Mouse (Mus musculus) MEL (cell line): Measurements from ENCODE around the gene Nfkbie. TPM values are rescaled to one million over a fixed set of nuclear protein-coding genes. Genes with fewer than 3 reads are reported as not detected.
A peak's percentile ranks its signal among the peaks of the same experiment; 100 is the strongest.

ENCODE experiments used
- DNase-seq: peaks from one replicate; pipeline ENCODE4 v3.0.0; 2011; ENCODE audit warnings: low read depth, low spot score
- H3K27ac ChIP-seq: 2 replicates; pipeline ENCODE4 v1.5.1; 2012; ENCODE audit warnings: low read depth, mild to moderate bottlenecking, control low read depth, low read length, moderate library complexity; ENCODE audit not compliant: control insufficient read depth
- H3K27me3 ChIP-seq, 2 experiments: fragments of 150-350 bp in 1 of 2; sonication (generic) in 1 of 2; 2 replicates each; pipeline ENCODE4 v1.6.1; 2012; ENCODE audit warnings: low read length in 2 of 2, mild to moderate bottlenecking in 2 of 2, improper control_type of control experiment in 1 of 2, moderate library complexity in 1 of 2; ENCODE audit not compliant: insufficient read depth in 2 of 2, control insufficient read depth in 1 of 2
- H3K36me3 ChIP-seq, 2 experiments: 2 replicates each; pipeline ENCODE4 v1.6.1; 2012 to 2014; ENCODE audit warnings: low read length in 2 of 2, improper control_type of control experiment in 1 of 2, inconsistent platforms in 1 of 2, mild to moderate bottlenecking in 1 of 2; ENCODE audit not compliant: insufficient read depth in 2 of 2, control insufficient read depth in 1 of 2
- H3K4me1 ChIP-seq, 2 experiments: fragments of 150-350 bp in 1 of 2; sonication (generic) in 1 of 2; 2 replicates each; pipeline ENCODE4 v1.6.1; 2012; ENCODE audit warnings: low read length in 2 of 2, improper control_type of control experiment in 1 of 2, mild to moderate bottlenecking in 1 of 2; ENCODE audit not compliant: insufficient read depth in 2 of 2, control insufficient read depth in 1 of 2
- H3K4me3 ChIP-seq, 2 experiments: fragments of 150-350 bp in 1 of 2; sonication (generic) in 1 of 2; 2 replicates each; pipeline ENCODE4 v1.5.1; 2012; ENCODE audit warnings: low read depth in 2 of 2, low read length in 2 of 2, mild to moderate bottlenecking in 2 of 2, moderate library complexity in 2 of 2, control low read depth in 1 of 2, improper control_type of control experiment in 1 of 2; ENCODE audit not compliant: control insufficient read depth in 1 of 2, insufficient read depth in 1 of 2
- H3K79me2 ChIP-seq: 2 replicates; pipeline ENCODE4 v1.6.1; 2012; ENCODE audit warnings: mild to moderate bottlenecking, low read length, moderate library complexity; ENCODE audit not compliant: control insufficient read depth, poor library complexity, insufficient read depth
- H3K9ac ChIP-seq: 2 replicates; pipeline ENCODE4 v1.6.1; 2012; ENCODE audit warnings: low read depth, mild to moderate bottlenecking, control low read depth, low read length, moderate library complexity; ENCODE audit not compliant: control insufficient read depth, poor library complexity, severe bottlenecking
- H3K9me3 ChIP-seq: fragments of 150-350 bp; sonication (generic); replicated peaks from 2 replicates; pipeline ENCODE4 v1.6.1; 2012; ENCODE audit warnings: mild to moderate bottlenecking, low read length, improper control_type of control experiment, moderate library complexity; ENCODE audit not compliant: insufficient read depth
- BHLHE40 ChIP-seq: IDR thresholded peaks from 2 replicates; pipeline ENCODE4 v1.6.1; 2012; ENCODE audit warnings: low read depth, mild to moderate bottlenecking, inconsistent platforms, low read length, improper control_type of control experiment, borderline replicate concordance
- EP300 ChIP-seq, 2 experiments: IDR thresholded peaks; 2 replicates each; pipeline ENCODE4 v1.6.1; 2011; ENCODE audit warnings: improper control_type of control experiment in 2 of 2, low read length in 2 of 2, low read depth in 1 of 2, mild to moderate bottlenecking in 1 of 2
- HCFC1 ChIP-seq: IDR thresholded peaks from 2 replicates; pipeline ENCODE4 v1.6.1; 2012; ENCODE audit warnings: low read depth, mild to moderate bottlenecking, inconsistent platforms, low read length, improper control_type of control experiment, moderate library complexity
- MAX ChIP-seq: IDR thresholded peaks from 2 replicates; pipeline ENCODE4 v1.6.1; 2011; ENCODE audit warnings: low read length, improper control_type of control experiment
- MAZ ChIP-seq: IDR thresholded peaks from 2 replicates; pipeline ENCODE4 v1.6.1; 2012; ENCODE audit warnings: low read depth, mild to moderate bottlenecking, inconsistent platforms, low read length, improper control_type of control experiment
- MEF2A ChIP-seq: IDR thresholded peaks from 2 replicates; pipeline ENCODE4 v1.6.1; 2014; ENCODE audit warnings: low read depth, mild to moderate bottlenecking, inconsistent platforms, low read length, improper control_type of control experiment; ENCODE audit not compliant: poor library complexity, insufficient replicate concordance, severe bottlenecking; ENCODE audit errors: extremely low read depth
- MYB ChIP-seq: IDR thresholded peaks from 2 replicates; pipeline ENCODE4 v1.6.1; 2011; ENCODE audit warnings: mild to moderate bottlenecking, low read depth, low read length, improper control_type of control experiment
- NRF1 ChIP-seq: IDR thresholded peaks from 2 replicates; pipeline ENCODE4 v1.6.1; 2014; ENCODE audit warnings: low read depth, mild to moderate bottlenecking, inconsistent platforms, low read length, improper control_type of control experiment, moderate library complexity; ENCODE audit not compliant: poor library complexity, insufficient read depth, severe bottlenecking
- POLR2AphosphoS5 ChIP-seq: IDR thresholded peaks from 2 replicates; pipeline ENCODE4 v1.6.1; 2012; ENCODE audit warnings: low read depth, borderline replicate concordance, mild to moderate bottlenecking, inconsistent platforms, low read length, moderate library complexity, mixed read lengths
- RCOR1 ChIP-seq: IDR thresholded peaks from 2 replicates; pipeline ENCODE4 v1.6.1; 2012; ENCODE audit warnings: low read depth, mild to moderate bottlenecking, inconsistent platforms, low read length, improper control_type of control experiment
- SMC3 ChIP-seq: IDR thresholded peaks from 2 replicates; pipeline ENCODE4 v1.6.1; 2011; ENCODE audit warnings: low read depth, low read length, improper control_type of control experiment
- TAL1 ChIP-seq: IDR thresholded peaks from 2 replicates; pipeline ENCODE4 v1.6.1; 2012; ENCODE audit warnings: mild to moderate bottlenecking, inconsistent platforms, low read length, moderate library complexity, mixed read lengths
- TCF12 ChIP-seq: IDR thresholded peaks from 2 replicates; pipeline ENCODE4 v1.6.1; 2014; ENCODE audit warnings: low read depth, mild to moderate bottlenecking, inconsistent platforms, low read length, improper control_type of control experiment, moderate library complexity
- USF2 ChIP-seq, 2 experiments: IDR thresholded peaks; 2 replicates each; pipeline ENCODE4 v1.6.1; 2011 to 2012; ENCODE audit warnings: improper control_type of control experiment in 2 of 2, low read length in 2 of 2, borderline replicate concordance in 1 of 2, inconsistent platforms in 1 of 2, low read depth in 1 of 2, mild to moderate bottlenecking in 1 of 2; ENCODE audit not compliant: insufficient read depth in 1 of 2
- polyA plus RNA-seq, 2 experiments: library from polyadenylated mRNA; stranded (reverse) in 1 of 2; unstranded in 1 of 2; fragments of >175 nt in 1 of 2; fragments of >200 nt in 1 of 2; gene quantifications; 2 replicates each; pipeline versions ENCODE4 v1.2.1 to v1.2.4; 2012; ENCODE audit warnings: low replicate concordance in 2 of 2, low read depth in 1 of 2; ENCODE audit not compliant: insufficient read length in 2 of 2, insufficient read depth in 1 of 2, missing spikeins in 1 of 2
- total RNA-seq: library from RNA; depleted of rRNA; stranded (reverse); fragments of 300-350 nt; gene quantifications from 2 replicates; pipeline ENCODE4 v1.2.3, GENCODE M21; 2012

Nfkbie gene
- total and polyA plus RNA-seq, 3 experiments, result 2.7 to 5.7 TPM; not detected in 1

DNA sequence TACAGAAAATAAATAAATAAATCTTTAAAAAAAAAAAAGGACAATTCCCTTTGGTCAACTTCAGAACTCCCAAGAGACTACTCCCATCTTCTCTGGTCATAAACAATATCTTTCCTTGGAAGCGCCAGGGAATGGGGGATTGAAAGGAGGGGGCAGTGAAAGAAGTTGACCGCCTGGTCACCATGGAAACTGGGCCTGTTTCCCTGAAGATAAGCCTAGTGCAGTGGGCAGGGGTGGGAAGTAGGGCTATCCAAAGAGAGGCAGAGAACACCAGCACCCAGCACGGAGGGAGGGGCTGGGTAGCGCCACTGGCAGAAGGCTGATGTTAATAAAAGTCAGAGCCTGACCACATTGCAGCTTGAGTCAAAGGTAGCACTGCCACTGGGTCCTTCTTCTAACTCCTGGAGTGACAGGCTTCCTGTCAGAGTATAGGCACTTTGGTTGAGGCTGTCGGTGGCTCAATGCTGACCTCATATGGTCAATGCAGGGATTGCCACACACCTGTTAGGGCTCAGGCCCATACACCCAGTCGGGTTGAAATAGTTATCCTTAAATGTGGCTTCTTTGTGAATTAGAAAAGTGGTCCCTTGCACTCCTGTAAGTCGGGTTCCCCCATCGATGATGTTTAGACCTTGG lies 3.6 kb upstream of the Nfkbie start (continued):
- TF ChIP-seq SMC3, result peak; percentile 86
- no peak for TF ChIP-seq POLR2AphosphoS5
- no peak for TF ChIP-seq HCFC1

- no peak overlapping the region for H3K27ac ChIP-seq
- H3K79me2 ChIP-seq, result no peaks in the 10 kb centered on the region; the same call in 1 of the 2 replicates
- H3K27me3 ChIP-seq, result peaks cover 0 to 2% of the 10 kb centered on the region in 2 experiments; a peak in 3 of 4 replicates
- H3K4me3 ChIP-seq, result no peak overlapping the region
- no peak for DNase-seq
- peaks cover 0 to 11% of the 10 kb centered on the region in 2 experiments; a peak in 2 of 4 replicates for H3K36me3 ChIP-seq
- peaks cover 0 to 34% of the 10 kb centered on the region in 2 experiments; a peak in 3 of 4 replicates for H3K4me1 ChIP-seq
- no peaks in the 10 kb centered on the region for H3K9me3 ChIP-seq
- H3K9ac ChIP-seq, result no peak overlapping the region
- no peak for TF ChIP-seq MYB
- no peak for TF ChIP-seq MAZ
- no peak for TF ChIP-seq MEF2A
- TF ChIP-seq NRF1, result no peak
These were observed 2.4 kb upstream of the Nfkbie start for GRCm38 (mm10) chr17:45553065-45553464.

- no peaks in the 10 kb centered on the region; the same call in 1 of the 2 replicates for H3K79me2 ChIP-seq
- H3K9me3 ChIP-seq, result no peaks in the 10 kb centered on the region
- H3K27me3 ChIP-seq, result peaks cover 0 to 2% of the 10 kb centered on the region in 2 experiments; a peak in 3 of 4 replicates
- DNase-seq, result peak; percentile 55
- H3K9ac ChIP-seq, result no peak overlapping the region
- H3K36me3 ChIP-seq, result peaks cover 0 to 11% of the 10 kb centered on the region in 2 experiments; a peak in 2 of 4 replicates
- H3K4me3 ChIP-seq, result no peak overlapping the region
- TF ChIP-seq BHLHE40, result no peak
- TF ChIP-seq RCOR1, result peak; percentile 67
- peak; percentile 56 for TF ChIP-seq TAL1
- TF ChIP-seq EP300 (IDR thresholded peaks at IDR 0.05; ENCODE audit: low read depth in 1 of 2, low read length in 2 of 2), result 0 out of 4 replicates have a peak, but pooled peaks of 1 of the 2 experiments have one; percentile 20
- no peak for TF ChIP-seq USF2 (IDR thresholded peaks at IDR 0.05; ENCODE audit: borderline replicate concordance in 1 of 2, insufficient read depth in 1 of 2, low read depth in 1 of 2, low read length in 2 of 2)
- no peak for TF ChIP-seq MAX
- peak; percentile 17; the same call in 1 of the 2 replicates for TF ChIP-seq TCF12
- TF ChIP-seq, all 39 proteins: peak for 4
- no peak overlapping the region; the same call in 1 of the 2 replicates for H3K27ac ChIP-seq
- H3K4me1 ChIP-seq, result peaks cover 0 to 28% of the 10 kb centered on the region in 2 experiments; a peak in 3 of 4 replicates
These were observed 1.1 kb upstream of the Nfkbie start for GRCm38 (mm10) chr17:45554420-45554819.
